Mouse (Mus musculus): ENCODE data around the gene Asic2.

GRCm38 (mm10) chr11:81146574-81147157 is 821.6 kb downstream of the Asic2 start:
- no peak for TF ChIP-seq CTCF (IDR thresholded peaks at IDR 0.05; ENCODE audit: low read depth)
- TF ChIP-seq EP300 (IDR thresholded peaks at IDR 0.05; ENCODE audit: low read depth) = no peak
